Mouse (Mus musculus) urinary bladder, postnatal 10 days (tissue): Measurements from ENCODE around the gene Pecr.

Experiments
- DNase-seq: peaks from one replicate; pipeline ENCODE4 v3.0.0; 2022; ENCODE audit warnings: low spot score

The Pecr gene

DNA sequence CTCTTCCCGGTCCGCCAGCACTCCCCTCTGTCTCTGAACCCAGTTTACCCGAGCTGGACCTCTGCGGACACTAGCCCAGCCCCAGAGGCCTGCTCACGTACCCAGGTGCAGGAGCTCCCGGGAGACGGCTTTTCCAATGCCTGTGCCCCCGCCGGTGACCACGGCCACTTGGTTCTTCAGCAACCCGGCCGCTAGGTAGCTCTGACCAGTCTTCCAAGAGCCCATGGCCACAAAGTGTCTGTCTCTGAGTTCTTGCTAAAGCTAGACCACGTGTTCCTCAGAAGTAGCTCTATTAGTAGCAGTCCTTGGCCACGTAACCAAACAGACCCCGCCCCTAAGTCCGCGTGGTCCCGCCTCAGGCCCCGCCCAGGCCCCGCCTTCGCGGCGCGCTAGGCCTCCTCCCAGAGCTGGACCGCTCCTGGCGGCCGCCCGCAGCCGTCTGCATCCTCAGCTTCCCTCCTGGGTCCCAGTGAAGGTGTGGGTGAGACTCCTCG is at the start of gene Pecr, which contains the start of gene Tmem169:
Gene Pecr, minus strand, starts transcription at position 323 of the 494 bp plus-strand sequence.
Gene Tmem169, plus strand, starts transcription at position 378 of the 494 bp plus-strand sequence.
- DNase-seq, result peak; percentile 67

DNA sequence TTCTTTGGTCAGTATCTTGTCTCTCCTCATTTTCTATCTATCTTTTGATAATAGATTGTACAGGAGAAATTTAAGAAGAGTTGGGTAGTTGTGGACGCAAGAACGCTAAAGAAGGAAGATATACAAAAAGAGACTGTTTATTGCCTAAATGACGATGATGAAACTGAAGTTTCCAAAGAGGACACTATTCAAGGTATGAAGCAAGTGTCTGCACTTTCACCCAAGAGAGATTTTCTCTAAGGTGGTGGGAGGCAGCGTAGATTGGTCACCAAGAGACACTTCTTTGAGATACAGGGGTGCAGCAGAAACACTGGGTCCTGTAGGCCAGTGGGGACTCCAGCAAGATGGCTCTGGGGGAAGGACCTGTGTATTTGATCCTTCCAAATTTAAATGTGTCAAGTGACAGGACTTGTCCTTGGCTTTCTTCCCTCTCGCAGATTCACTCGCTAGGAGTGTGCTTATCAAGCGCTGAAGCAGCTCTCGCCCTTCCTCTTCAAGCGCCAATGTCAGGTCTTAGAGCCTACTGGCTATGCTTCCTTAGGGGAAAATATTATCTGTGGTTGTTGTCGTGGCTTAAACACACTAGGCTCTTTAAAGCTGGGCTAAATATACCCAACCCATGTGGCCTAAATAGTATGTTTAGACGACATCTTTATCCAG is 42.2 kb upstream of the Pecr start:
- DNase-seq, result no peak

DNA sequence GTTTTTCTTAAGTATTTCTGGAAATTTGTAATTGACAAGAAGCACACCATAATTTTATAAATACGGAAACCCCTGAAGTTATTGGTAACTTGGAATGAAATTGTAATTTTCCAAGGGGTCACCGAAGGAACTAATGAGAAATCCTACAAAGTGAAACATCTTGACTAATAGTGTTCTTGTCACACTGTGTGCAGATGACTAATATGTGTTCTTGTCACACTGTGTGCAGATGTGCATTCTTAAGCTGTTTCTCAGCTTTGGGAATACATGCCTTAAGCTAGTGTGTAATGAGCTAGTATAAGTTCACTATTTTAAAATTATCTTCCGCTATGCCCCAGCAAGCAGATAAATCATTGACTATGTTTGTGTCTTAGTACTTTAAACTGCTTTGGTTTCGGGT is 39.1 kb upstream of the Pecr start:
- no peak for DNase-seq

DNA sequence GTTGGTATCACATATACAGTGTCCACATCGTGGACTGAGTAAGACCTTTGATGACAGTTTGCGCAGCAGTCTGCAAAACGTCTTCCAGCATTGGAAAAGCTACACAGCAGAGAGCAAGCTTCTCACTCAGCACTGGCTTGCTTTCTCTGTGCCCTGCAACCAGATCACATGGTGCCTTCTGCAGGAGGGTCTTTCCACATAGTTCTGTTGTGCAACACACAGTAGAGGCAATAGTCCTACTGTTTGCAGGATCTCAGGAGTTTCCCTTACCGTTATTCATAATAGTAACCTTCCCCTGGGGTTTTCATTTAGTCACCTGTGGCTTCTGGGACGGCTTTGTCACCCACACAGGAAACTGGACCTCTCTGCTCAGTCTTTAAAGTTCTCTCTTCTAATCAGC is 36.6 kb upstream of the Pecr start:
- DNase-seq, result no peak

DNA sequence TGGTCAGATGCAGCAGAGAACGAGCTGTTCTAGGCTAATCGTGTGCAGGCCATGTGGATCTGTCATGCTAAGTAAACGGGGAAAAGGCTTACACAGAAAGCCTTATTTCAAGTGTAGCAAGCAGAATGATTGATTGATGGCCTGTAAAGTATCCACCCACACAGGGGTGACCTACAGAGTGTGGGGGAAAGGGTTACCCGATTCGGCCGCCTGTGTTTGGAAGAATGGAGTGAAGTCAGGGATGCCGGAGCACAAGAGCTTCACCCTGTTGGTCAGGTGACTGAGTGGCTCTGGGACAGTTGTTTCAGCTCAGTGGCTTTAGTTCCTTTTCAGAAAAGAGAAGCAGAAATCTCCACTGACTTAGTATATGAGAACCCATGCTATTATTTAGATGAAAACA is 32.8 kb upstream of the Pecr start:
- no peak for DNase-seq

DNA sequence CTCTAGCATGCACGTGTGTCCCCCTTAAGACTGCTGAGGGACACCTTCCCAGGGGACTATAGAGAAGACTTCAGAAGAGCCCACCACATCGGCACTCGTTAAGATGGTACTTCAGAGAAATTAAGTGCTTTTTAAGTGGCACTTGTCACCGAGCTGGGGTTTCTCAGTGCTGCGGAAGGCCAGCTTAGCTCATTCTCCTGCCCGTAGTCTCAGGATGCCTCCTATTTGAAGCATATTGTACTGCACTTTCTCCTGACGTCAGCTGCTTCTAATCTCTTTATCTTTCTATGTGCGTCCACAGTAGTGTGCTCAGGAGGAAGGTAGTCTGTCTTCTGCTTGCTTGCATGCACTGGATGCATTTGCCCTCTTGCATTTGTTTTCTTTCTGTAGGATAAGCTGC is 32.3 kb upstream of the Pecr start:
- DNase-seq, result no peak

DNA sequence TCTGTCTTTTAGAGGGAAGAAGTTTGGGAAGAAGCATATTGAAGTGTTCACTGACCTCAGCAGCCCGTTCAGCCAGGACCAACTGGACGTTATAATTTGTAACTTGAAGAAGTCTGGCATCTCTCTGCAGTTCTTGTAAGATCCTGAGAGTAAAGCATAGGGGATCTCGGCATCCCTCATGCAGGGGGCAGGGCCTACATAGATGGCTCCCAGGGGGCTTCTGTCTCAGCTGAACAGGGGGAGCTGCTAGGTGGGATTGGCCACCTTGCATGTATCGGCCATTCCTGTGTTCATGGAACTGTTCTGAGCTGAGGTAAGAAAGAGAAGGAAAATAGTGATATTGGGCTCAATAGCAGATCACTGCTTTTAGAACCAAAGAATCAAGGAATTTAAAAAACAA is 31.3 kb upstream of the Pecr start:
- DNase-seq, result no peak

DNA sequence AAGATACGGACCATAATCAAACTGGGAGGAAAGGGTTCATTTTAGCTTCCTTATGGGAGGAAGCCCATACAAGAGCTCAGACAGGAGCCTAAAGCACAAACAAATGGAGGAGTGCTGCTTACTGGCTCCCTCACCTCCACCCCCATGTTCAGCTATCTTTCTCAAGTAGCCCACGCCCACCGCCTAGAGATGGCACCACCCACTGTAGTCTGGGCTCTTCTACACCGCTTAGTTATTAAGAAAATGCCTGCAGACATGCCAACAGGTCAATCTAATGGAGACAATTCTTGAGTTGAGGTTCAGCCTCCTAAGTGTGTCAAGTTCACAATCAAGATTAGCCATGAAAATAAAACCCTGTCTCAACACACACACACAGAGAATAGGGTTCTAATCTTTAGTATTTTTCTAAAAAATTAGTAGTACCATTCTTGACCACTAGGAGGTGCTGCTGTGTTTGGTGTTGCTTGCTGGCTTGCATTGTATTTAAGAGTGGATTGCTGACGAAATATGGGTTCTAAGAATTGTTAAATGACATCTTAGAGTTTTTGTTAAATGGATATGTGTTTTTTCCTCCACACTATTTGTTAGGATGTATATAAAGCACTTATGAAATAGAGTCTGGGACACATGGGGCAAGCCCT is 29.4 kb upstream of the Pecr start:
- no peak for DNase-seq

DNA sequence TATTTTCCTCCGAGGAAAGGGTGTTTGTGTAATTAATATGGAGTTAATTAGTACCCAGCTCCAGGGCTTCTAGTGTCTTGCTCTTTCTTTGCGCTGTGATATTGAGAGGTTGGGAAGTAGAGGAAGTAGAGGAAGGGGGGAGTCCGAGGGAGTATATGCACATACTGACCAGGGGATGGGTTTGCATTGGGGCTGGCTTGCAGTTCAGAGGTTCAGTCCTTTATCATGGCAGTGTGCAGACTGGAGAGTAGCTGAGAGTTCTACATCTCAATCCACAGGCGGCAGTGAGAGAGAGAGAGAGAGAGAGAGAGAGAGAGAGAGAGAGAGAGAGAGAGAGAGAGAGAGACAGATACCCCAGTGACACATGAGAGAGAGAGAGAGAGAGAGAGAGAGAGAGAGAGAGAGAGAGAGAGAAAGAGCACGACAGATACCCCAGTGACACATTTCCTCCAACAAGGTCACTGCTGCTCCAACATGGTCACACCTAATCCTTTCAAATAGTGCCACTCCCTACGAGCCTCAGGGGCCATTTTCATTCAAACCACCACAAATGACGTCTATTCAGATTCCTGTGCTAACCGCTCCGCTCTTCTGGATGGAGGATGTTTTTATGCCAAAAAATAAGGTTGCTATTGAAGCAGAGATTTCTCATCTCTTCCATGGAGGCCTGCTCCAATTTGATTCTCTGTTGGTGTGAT is 28.7 kb upstream of the Pecr start:
- DNase-seq, result no peak

DNA sequence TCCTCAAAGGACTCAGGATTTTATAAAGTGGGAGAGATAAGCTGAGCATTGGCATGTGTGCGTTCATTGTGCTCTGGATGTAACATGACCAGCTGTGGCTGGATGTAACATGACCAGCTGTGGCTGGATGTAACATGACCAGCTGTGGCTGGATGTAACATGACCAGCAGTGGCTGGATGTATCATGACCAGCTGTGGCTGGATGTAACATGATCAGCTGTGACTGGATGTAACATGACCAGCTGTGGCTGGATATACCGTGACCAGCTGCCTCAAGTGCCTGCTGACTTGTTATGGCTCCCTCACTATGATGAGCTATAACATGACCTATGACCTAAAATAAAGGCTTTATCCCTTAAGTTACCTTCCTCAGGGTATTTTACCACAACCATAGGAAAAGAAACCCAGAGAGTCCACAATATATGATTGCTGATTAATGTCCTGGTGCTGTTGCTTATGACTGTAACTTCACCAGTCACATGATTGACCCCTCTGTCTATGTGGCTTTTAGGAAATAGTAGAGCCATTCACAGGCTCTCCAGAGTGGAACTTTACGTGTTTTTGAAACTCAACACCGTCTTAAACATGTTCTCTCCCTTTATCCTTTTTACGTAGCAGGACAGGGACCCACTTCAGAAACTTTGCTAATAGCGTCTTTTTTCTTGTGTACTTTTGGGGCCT is 25.8 kb upstream of the Pecr start:
- DNase-seq, result no peak

DNA sequence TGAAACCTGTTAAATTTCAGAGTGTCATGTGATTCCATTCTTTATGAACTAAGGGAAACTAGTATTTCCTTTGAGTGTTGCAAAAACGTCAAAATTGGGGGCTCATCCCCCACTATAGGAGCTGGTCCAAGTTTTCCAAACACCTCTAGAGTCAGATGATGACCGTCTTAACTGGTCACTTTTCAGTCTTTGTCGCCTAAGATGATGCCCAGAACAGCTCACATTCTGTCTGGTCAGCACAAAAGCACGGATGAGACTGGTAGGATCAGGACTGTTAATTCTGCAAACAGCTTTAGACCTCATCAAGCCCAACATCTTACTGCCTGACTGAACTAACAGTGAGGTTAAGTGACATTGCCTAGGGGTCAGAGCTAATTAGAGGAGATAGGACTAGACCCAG is 24.8 kb upstream of the Pecr start:
- no peak for DNase-seq

DNA sequence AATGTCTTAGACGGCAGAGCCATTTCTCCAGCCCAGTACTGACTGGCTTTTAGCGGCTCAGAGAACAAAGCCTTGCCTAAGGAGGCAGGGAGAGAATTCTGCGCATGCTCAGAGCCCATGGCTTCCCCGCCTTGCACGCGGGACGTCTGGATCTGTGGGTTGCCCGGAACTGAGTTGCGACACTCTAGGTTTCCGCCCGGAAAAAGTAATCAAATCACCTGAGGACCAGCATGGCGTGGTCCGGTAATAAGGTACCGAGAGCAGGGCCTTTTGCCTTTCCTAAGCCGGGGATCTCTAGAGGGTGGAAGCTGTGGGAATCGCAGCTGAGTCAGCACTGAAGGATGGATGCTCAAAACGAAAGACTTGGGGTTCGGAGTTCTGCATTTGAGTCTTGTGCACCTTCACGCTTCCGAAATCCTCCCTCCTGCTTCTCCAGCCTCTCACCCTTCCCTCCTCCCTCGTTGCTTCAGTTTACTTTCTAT is 23.2 kb upstream of the Pecr start, which contains the start of gene Xrcc5:
Gene Xrcc5, plus strand, starts transcription at position 105 of the 482 bp plus-strand sequence.
- DNase-seq, result peak; percentile 72

DNA sequence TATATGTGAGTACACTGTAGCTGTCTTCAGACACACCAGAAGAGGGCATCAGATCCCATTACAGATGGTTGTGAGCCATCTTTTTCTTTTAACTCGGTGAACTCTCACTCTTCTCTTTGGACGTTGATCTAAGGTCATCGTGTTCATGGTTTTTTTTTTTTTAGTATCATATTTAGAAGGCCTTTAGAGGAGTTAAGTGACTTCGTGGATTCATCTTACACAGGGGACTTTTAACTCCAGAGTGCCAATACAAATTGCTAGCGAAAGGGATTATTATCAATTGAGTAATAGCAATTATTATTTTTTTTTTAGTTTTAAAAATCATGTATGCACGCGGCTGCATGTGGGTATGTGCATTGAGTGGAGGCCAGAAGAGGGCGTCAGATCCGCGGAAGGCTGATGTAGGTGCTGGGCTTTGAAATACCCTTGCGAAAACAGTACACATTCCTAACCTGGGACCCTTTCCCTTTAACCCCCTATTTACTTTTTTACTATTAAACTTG is 22.6 kb upstream of the Pecr start:
- no peak for DNase-seq

DNA sequence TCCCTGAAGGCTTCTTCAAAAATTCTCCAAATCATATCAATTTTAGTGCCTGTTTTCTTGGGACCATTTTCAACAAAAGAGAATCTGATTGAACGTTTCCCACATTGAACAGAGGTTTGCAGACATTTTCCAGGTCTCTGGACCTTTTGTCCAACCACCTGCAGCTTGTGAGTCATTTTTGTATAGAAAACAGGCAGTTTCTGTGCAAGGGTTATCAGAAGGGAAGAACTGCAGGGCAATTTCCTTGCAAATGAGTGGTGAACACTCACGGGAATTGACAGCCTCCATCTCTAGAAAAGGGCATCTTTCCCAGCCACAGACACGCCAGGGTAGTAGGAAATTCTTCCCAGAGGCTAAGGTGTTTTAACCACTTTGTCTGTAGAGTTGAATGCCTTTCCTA is 22.1 kb upstream of the Pecr start:
- no peak for DNase-seq

DNA sequence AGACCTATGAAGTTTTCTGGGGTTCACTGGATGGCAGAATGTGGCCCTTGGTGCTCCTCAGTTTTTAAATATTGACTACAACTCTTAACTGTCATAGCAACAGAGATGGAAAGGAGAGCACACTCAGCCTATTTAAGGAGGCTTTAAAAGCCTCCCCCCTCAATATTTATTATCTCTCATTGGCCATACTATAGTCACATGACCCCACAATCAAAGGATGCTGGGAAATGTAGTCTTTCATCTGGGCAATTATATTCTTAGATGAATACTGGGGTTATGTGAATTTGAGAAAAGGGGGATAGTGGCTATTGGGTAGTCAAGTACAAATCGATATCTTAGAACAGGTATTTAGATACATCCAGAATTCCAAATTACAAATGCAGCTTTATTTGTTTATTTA is 17.7 kb upstream of the Pecr start:
- DNase-seq, result no peak

DNA sequence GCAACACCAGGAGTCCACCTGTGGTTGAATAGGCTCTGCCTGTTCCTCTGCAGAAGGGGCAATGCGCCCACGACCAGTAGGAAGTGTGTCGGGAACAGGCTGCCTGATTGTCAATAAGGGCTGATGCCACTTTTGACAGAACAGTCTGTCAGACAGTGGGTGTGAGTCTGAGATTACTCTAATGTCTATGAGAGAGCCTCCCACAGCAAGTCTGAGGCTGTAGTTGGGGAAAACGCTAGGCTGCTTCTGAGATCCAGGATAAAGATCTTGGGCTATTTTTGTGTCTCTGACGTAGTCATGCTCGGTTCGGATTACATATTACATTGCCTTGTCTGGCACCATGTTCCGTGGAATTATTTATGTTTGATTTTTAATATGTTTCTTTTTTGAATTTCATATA is 11.6 kb upstream of the Pecr start:
- DNase-seq, result no peak

DNA sequence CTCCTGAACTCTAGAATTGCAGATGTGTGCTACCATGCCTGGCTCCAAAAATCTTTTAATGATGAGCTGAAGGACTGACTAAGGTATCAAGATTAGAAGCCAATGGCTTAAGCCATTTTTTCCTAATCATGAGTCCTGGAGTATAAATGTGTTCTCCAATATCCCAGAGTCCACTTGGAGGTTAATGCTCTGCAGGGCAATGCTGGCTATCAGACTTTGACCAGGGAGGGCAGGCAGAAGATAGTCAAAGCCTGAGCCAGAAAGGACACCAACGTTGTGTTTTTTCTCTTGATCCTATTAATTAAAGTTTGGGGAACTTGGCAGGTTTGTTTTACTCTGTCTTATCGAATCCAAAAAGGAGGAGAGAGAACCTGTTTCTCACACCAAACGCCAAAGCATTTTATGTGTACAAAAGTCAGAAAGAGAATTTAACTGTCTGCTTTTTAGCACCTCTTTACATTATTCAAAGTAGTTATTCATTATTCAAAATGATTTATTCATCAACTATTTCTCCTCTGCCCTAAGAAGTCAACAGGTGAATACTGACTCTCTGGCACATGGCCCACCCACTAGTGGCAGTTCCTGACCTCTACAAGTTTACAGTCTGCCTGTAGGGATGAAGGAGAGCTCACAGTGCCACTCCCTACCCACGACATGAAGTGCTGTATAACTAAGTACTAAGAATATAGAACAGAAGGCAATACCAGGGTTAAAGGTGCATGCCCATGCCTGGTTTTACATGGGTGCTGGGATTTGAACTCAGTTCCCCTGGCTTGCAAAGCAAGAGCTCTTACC is 10.0 kb upstream of the Pecr start:
- DNase-seq, result no peak

DNA sequence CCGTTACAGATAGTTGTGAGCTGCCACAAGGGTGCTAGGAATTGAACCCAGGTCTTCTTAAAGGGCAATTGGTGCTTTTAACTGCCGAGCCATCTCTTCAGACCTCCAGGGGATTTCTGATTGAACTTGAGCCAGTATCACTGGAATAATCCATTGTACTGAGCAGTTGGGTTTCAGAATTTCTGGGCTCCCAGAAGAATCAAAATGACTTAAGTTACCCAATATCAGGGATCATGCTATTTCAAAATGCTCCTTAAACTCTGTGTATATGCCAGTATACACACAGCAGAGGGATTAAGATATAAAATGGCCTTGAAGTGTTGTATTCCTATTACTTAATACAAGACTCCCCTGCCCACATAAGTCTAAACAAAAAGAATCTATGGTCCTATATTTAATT is 7.8 kb upstream of the Pecr start:
- DNase-seq, result no peak

DNA sequence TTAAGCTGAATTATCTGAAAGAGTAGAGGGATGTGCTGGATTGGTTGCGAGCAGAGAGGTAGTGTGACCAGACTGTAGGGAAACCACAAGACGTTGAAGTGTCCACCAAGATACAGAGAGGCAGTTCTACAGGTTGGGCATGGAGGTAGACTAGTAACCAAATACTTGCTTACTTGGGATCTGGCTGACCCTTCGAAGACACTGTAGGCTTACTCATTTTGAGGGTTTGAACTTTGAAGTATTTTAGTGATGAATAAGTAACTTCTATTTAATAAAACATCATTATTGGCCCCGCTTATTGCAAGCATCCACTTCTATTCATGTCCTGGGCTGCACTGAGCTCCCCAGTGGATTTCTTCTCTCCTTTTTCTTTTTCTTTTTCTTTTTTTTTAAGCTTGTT is 7.3 kb upstream of the Pecr start:
- DNase-seq, result no peak

DNA sequence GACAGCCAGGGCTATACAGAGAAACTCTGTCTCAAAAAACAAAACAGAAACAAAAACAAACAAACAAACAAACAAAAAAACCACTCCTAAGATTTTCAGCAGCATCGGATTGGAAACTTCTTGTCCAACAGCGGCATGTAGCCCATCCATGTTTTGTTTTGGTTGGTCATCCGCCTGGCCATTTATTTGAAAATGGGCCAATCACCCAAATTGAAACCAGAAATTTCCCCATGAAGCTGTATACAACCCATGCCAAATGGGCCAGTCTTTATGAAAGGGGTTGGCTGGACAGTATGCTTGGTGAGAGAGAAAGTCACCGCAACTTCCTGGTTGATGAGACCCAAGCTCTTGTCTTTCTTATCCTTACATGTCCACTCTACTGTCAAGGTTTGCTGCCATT is 6.8 kb upstream of the Pecr start:
- DNase-seq, result no peak

DNA sequence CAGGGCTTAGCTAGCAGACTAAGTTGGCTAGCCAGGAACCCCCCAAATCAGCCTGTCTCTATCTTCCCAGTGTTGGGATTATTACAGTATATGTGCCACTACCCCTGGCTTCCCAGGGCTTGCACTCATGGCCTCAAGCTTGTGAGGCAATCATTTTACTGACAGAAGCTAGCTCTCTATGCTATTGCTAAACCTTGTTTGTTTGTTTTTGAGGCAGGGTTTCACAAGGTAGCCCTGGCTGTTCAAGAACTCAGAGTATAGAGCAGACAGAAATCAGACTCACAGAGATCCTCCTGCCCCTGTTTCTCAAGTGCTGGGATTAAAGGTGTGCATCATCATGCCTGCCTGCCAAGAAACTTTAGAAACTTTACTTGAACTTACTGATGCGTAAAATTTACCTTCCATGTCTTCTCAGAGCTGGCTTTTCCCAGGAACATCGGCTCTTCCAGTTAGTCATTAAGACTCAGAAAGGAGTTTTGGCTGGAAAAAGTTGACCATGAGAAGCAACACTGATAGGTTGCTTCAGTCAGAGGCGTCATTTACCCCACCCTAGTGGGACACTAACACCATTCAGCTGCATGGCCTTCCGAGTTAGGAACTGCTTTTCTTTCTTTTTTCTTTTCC is 4.5 kb upstream of the Pecr start:
- DNase-seq, result no peak
